Mouse (Mus musculus) spleen, postnatal 10 days (tissue): ENCODE data around the gene Mst1r.

Experiments
- DNase-seq, 2 experiments: peaks; one replicate each; pipeline ENCODE4 v3.0.0; 2021 to 2022; ENCODE audit warnings: low spot score in 2 of 2

Mst1r gene

GRCm38 (mm10) chr9:107914764-107915420 lies 8.2 kb downstream of the Mst1r start:
- no peak for DNase-seq

GRCm38 (mm10) chr9:107917895-107918608 lies 11.4 kb downstream of the Mst1r start:
- DNase-seq: no peak

GRCm38 (mm10) chr9:107918884-107919283 lies 12.2 kb downstream of the Mst1r start:
- no peak for DNase-seq

- DNase-seq: no peak
Observed at GRCm38 (mm10) chr9:107919441-107919840, 12.8 kb downstream of the Mst1r start.

- DNase-seq: peak in 1 of 2 experiments; percentile 72
Observed at GRCm38 (mm10) chr9:107923021-107923420, 16.3 kb downstream of the Mst1r start.

- DNase-seq: no peak
Observed at GRCm38 (mm10) chr9:107923956-107924355, 17.3 kb downstream of the Mst1r start.

GRCm38 (mm10) chr9:107925251-107925650 lies 18.6 kb downstream of the Mst1r start:
- no peak for DNase-seq

GRCm38 (mm10) chr9:107926920-107927420 lies 20.3 kb downstream of the Mst1r start:
- no peak for DNase-seq

- no peak for DNase-seq
Observed at GRCm38 (mm10) chr9:107927749-107928148, 21.1 kb downstream of the Mst1r start.

- no peak for DNase-seq
Observed at GRCm38 (mm10) chr9:107928169-107928568, 21.5 kb downstream of the Mst1r start, which contains the start of gene Actl11. Gene Actl11, plus strand, starts transcription at chr9:107928469.

GRCm38 (mm10) chr9:107932221-107932620 lies 25.5 kb downstream of the Mst1r start:
- DNase-seq: no peak

GRCm38 (mm10) chr9:107934146-107934545 lies 27.5 kb downstream of the Mst1r start:
- DNase-seq: no peak

- no peak for DNase-seq
Observed at GRCm38 (mm10) chr9:107935374-107935773, 28.7 kb downstream of the Mst1r start, which contains the start of gene Camkv. Gene Camkv, plus strand, starts transcription at chr9:107935674.

GRCm38 (mm10) chr9:107935790-107936214 lies 29.1 kb downstream of the Mst1r start:
- DNase-seq: peak in 1 of 2 experiments; percentile 45

GRCm38 (mm10) chr9:107936215-107936822 lies 29.6 kb downstream of the Mst1r start:
- no peak for DNase-seq

- DNase-seq: no peak
Observed at GRCm38 (mm10) chr9:107936831-107937230, 30.2 kb downstream of the Mst1r start.

GRCm38 (mm10) chr9:107947241-107948194 lies 40.8 kb downstream of the Mst1r start:
- DNase-seq: no peak

GRCm38 (mm10) chr9:107949184-107949921 lies 42.7 kb downstream of the Mst1r start:
- no peak for DNase-seq

GRCm38 (mm10) chr9:107949922-107950235 lies 43.2 kb downstream of the Mst1r start, which contains the start of gene Traip:
Gene Traip, plus strand, starts transcription at chr9:107950136.
- no peak for DNase-seq

- DNase-seq: peak; percentile 76 to 94
Observed at GRCm38 (mm10) chr9:107950460-107951355, 44.0 kb downstream of the Mst1r start.
